Mouse (Mus musculus) embryonic fibroblast, embryonic 13.5 days (primary cell): ENCODE results near the gene Pin1. TPM values are rescaled to one million over a fixed set of nuclear protein-coding genes. Genes with fewer than 3 reads are reported as not detected.

ENCODE experiments used
- H3K27ac ChIP-seq: 2 replicates; pipeline ENCODE4 v1.5.1; 2012; ENCODE audit warnings: low read length, control low read depth, inconsistent platforms; ENCODE audit not compliant: insufficient read depth
- H3K4me1 ChIP-seq: 2 replicates; pipeline ENCODE4 v1.6.1; 2011; ENCODE audit warnings: low read length; ENCODE audit not compliant: control insufficient read depth, insufficient read depth
- H3K4me3 ChIP-seq: 2 replicates; pipeline ENCODE4 v1.5.1; 2011; ENCODE audit warnings: mild to moderate bottlenecking, control low read depth, low read length; ENCODE audit not compliant: insufficient read depth
- CTCF ChIP-seq: IDR thresholded peaks from 2 replicates; pipeline ENCODE4 v1.5.1; 2011; ENCODE audit warnings: mild to moderate bottlenecking, control low read depth, low read length, moderate library complexity, borderline replicate concordance; ENCODE audit not compliant: insufficient read depth
- POLR2A ChIP-seq: IDR thresholded peaks from 2 replicates; pipeline ENCODE4 v1.6.1; 2011; ENCODE audit warnings: low read depth, mild to moderate bottlenecking, control low read depth, low read length, moderate library complexity
- polyA plus RNA-seq: library from polyadenylated mRNA; stranded (reverse); fragments of >200 nt; gene quantifications from 2 replicates; pipeline ENCODE4 v1.2.4, GENCODE M21; 2011; ENCODE audit warnings: low read depth; ENCODE audit not compliant: missing spikeins, insufficient read length

The Pin1 gene
- polyA plus RNA-seq, 1 experiment, result 18.6 TPM

DNA sequence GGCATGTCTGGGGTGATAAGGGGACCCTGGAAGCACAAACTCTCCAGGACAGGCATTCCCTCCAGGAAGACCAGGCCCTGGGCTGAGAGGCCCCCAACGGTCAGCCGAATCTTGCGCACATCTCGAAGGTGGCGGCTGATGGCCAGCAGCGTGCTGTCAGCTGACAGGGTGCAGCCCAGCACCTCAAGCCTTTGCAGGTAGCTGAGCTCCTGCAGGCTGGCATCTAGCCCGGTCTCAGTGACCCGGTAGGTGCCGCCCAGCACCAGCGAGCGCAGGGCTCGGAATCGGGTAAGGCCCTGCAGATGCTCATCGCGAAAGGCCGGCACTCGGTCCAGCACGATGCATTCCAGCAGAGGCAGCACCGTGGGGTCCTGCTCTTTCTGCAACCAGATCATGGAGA is 13.3 kb upstream of the Pin1 start:
- Histone ChIP-seq H3K4me3 (no peak overlapping the region), H3K27ac (no peak overlapping the region), H3K4me1 (no peaks in the 10 kb centered on the region)
- TF ChIP-seq CTCF, result no peak
- no peak for TF ChIP-seq POLR2A

DNA sequence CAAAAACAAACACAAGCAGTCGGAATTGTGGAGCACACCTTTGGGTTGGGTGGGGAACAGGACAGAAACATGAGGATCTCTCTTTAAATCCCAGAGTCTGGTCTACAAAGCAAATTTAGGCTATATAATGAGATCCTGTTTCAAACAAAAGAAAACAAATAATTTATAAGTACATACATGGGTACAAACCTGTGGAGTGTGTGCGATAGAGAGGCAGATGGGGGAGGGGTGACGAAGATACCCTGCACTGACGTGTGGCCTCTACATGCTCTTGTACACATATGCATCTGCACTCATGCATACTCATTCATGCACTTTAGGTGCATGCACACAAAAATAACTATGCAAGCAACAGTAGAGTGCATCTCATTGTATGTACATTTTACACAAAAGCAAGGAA is 12.4 kb upstream of the Pin1 start:
- Histone ChIP-seq H3K4me3 (no peak overlapping the region), H3K4me1 (no peaks in the 10 kb centered on the region), H3K27ac (no peak overlapping the region)
- TF ChIP-seq CTCF (no peak), POLR2A (no peak)

- TF ChIP-seq POLR2A, result no peak
- TF ChIP-seq CTCF, result no peak
- Histone ChIP-seq H3K4me3 (peak overlapping the region; percentile 91), H3K27ac (no peak overlapping the region), H3K4me1 (no peaks in the 10 kb centered on the region)
These were observed 10.4 kb upstream of the Pin1 start for GRCm38 (mm10) chr9:20641501-20641900.

DNA sequence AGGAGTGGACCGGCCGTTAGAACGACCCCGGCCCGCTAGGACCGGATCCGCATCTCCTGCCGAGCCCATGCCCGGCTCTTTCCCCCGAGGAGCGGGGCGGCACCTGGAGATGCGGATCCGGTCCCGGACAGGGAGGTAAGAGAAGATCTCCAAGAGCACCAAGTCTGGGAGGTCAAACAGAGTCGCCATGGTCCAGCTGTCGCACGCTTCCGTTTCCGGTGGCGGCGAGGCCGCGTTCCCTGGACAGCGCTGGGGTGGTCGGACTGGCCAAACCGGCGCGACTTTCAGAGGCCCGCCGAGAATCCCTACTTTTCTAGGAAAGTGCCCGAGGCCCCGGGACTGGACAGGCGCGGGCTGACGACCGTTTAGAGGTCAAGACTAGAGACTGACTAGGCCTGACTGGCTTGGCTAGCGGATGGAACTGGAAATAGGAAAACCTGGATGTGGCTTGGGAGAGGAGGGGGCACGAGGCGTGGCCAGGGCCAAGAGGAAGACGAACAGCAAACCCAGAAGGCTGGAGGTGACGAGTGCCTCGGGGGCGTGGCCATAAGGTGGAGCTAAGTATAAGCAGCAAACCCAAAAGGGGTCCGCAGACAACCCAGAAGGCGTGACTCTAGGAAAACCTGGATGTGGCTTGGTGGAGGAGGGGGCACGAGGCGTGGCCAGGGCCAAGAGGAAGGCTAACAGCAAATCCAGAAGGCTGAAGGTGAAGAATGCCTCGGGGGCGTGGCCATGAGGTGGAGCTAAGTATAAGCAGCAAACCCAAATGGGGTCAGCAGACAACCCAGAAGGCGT is 9.6 kb upstream of the Pin1 start, which contains the start of gene Ubl5:
Ubl5 (plus strand) TSS at position 778 of the 795 bp plus-strand sequence.
- H3K27ac ChIP-seq, result peak within 1 kb of the TSS; percentile 19
- no peaks in the 10 kb centered on the region for H3K4me1 ChIP-seq
- H3K4me3 ChIP-seq, result peak within 1 kb of the TSS; percentile 91
- TF ChIP-seq CTCF (no peak), POLR2A (peak; percentile 86)

GRCm38 (mm10) chr9:20642896-20643466 is 8.9 kb upstream of the Pin1 start:
- Histone ChIP-seq H3K4me3 (peak overlapping the region; percentile 91), H3K27ac (no peak overlapping the region; the same call in 1 of the 2 replicates), H3K4me1 (no peaks in the 10 kb centered on the region)
- TF ChIP-seq CTCF (no peak), POLR2A (peak; percentile 82)

DNA sequence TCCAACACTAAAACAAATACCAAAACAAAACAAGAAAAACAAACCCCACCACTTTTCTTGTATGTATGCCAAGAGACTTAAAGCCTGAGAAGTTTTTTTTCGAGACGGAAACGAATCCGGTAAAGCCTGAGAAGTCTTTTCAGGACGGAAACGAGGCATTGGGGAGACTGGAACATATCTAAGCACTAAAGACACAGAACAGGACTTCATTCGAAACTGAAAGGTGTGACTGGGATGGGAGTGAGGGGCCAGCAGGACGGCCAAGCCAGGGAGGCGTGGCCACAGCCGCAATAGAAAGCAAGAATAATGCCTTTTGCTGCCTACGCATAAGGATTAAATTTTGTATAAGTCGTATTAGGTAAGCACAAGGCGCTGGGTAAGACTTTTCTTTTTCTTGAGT is 8.1 kb upstream of the Pin1 start:
- peak overlapping the region; percentile 91 for H3K4me3 ChIP-seq
- H3K4me1 ChIP-seq, result no peaks in the 10 kb centered on the region
- TF ChIP-seq POLR2A (no peak), CTCF (no peak)
- H3K27ac ChIP-seq, result no peak overlapping the region

DNA sequence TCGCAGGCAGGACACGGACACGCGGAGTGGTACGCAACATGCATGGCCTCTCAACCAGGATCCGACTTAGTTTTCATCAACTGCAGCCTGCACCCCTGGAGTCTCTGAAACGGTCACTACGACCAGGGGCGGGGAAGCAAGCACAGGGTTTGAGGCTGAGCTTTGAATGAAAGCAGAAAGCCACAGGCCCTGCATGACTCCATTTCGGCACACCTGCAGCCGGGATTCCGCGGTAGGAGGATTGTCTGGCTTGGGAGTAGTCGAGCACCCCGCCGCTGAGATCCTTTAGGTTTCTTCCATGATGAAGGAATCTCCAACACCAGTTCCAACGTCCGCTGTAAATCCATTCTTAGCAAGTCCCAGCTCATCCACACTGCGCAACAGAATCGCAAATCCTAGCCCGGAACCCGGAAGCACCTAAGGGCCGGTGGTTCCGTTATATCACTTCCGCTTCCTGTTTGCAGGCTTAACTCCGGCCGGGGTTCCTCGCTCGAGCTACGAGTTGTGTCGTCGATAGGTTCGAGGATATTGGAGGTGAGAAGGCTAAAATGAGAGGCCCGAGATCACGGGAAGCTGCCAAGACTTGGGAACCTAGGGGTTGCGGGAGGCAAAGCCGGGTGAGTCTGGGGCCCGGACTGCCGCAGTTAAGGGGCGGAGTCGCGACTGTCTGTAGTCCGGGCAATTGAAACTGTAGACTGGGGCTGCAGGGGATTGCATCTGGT is 7.4 kb upstream of the Pin1 start, which contains the start of gene Fbxl12:
Fbxl12 (minus strand) TSS at position 408 of the 722 bp plus-strand sequence.
- Histone ChIP-seq H3K27ac (peak within 1 kb of the TSS; percentile 48), H3K4me1 (no peaks in the 10 kb centered on the region), H3K4me3 (peak within 1 kb of the TSS; percentile 91)
- TF ChIP-seq CTCF, result no peak
- peak; percentile 82 for TF ChIP-seq POLR2A

DNA sequence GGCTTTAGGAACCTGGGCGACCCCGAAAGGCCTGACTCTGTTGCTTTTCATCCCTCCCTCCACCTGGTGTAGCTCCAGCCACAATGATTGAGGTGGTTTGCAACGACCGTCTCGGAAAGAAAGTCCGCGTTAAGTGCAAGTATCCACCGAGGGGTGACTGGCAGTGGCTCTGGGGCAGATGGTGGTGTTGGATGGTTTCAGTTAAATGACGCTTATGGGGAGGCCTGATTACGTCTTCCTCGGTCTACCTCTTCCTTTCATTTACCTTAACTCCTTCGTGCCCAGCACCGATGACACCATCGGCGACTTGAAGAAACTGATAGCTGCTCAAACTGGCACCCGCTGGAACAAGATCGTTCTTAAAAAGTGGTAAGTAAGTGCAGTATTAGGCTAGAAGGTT is 6.8 kb upstream of the Pin1 start:
- TF ChIP-seq POLR2A (no peak), CTCF (no peak)
- H3K4me1 ChIP-seq, result no peaks in the 10 kb centered on the region
- peak overlapping the region; percentile 48; the same call in 1 of the 2 replicates for H3K27ac ChIP-seq
- peak overlapping the region; percentile 91 for H3K4me3 ChIP-seq

DNA sequence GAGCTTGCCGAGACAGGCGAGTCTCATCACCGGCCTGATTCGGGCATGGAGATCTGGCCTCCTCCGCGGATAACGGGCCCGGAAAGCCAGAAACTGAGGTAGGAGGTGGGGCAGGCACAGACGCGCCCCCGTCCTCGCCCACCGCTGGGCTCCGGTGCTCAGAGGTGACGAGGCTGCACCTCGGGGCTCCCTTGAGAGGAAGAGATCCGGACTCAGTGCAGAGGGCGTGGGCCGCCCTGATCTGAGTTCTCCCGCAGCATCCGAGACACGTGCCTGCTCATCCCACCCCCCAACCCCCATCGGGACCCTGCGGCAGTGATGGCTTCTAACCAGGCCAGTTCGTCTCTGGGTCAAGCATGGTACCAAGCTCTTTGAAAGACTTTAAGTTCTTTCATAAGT is 364 bp downstream of the Pin1 start:
- Histone ChIP-seq H3K4me1 (peaks cover 6% of the 10 kb centered on the region; the same call in 1 of the 2 replicates), H3K4me3 (peak overlapping the region; percentile 89), H3K27ac (no peak overlapping the region)
- TF ChIP-seq CTCF (no peak), POLR2A (no peak)

DNA sequence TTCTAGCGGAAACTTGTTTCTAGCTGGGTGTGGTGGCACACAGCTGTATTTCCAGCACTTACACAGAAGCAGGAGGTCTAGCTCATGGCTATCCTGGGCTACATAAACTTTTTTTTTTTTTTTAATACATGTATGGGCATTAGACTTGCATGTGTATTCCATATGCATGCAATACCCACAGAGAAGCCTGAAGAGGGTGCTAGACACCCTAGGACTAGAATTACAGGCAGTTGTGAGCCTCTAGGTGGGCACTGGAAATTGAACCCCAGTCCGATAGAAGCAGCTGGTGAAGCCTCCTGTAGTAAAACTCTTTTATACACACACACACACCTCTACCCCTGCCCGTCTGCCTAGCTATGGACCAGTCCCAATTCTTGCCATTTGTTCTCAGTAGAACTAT is 2.0 kb downstream of the Pin1 start:
- no peak for TF ChIP-seq CTCF
- TF ChIP-seq POLR2A, result no peak
- Histone ChIP-seq H3K27ac (no peak overlapping the region), H3K4me1 (peaks cover 6% of the 10 kb centered on the region; the same call in 1 of the 2 replicates), H3K4me3 (peak overlapping the region; percentile 89; the same call in 1 of the 2 replicates)
